Mouse (Mus musculus): ENCODE data around the gene Nup210.

DNA sequence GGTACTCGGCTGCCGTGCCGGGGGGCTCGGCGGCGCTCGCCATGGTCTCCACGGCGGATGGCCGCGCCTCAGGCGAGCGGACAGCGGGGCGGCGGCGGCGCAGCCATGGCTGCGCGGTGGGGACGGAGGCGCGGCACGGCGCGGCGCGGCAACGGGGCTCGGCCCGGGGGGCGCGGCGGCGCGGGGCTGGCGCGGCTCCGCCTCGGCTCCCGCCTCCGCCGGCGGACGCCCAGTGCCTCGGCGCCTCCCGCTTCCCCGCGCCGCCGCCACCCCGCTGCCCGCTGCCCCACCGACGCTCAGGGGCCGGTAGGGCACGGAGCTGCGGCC, 128.4 kb downstream of the Nup210 start:
- no peak for TF ChIP-seq CTCF (IDR thresholded peaks at IDR 0.05; ENCODE audit: borderline replicate concordance, insufficient read depth, low read length)
- TF ChIP-seq POLR2A (IDR thresholded peaks at IDR 0.05; ENCODE audit: low read depth, low read length) = no peak
